Mouse (Mus musculus) liver, embryonic 11.5 days (tissue): ENCODE results near the gene Ppm1f. TPM values are rescaled to one million over a fixed set of nuclear protein-coding genes. Genes with fewer than 3 reads are reported as not detected.
"Not testable (repeated sequence)": the region's sequence is repeated elsewhere in the genome, so short reads cannot be mapped to it uniquely, and the experiment has no call there.

ENCODE experiments used
- ATAC-seq: fragments of 200-750 bp; cut with Nextera tagmentation; replicated peaks from 2 replicates; pipeline ENCODE4 v1.8.0; 2017; ENCODE audit warnings: moderate number of reproducible peaks, mild to moderate bottlenecking, moderate TSS enrichment, moderate library complexity; ENCODE audit not compliant: low FRiP score
- DNase-seq: peaks from one replicate; pipeline ENCODE4 v3.0.0-alpha.2; 2017; ENCODE audit warnings: low spot score
- H3K27ac ChIP-seq: fragments of 300-500 bp; sonication (generic); 2 replicates; pipeline ENCODE4 v1.5.1; 2014; ENCODE audit warnings: mild to moderate bottlenecking, low read depth, low read length, control low read depth
- H3K27me3 ChIP-seq: fragments of 300-500 bp; sonication (generic); replicated peaks from 2 replicates; pipeline ENCODE4 v1.6.1; 2014; ENCODE audit warnings: low read length, mixed read lengths; ENCODE audit not compliant: control insufficient read depth, insufficient read depth
- H3K36me3 ChIP-seq: fragments of 300-500 bp; sonication (generic); 2 replicates; pipeline ENCODE4 v1.6.1; 2014; ENCODE audit warnings: mild to moderate bottlenecking, low read length, moderate library complexity, mixed read lengths; ENCODE audit not compliant: control insufficient read depth, insufficient read depth
- H3K4me1 ChIP-seq: fragments of 300-500 bp; sonication (generic); replicated peaks from 2 replicates; pipeline ENCODE4 v1.6.1; 2014; ENCODE audit warnings: low read length, mixed read lengths; ENCODE audit not compliant: control insufficient read depth, insufficient read depth
- H3K4me2 ChIP-seq: fragments of 300-500 bp; sonication (generic); 2 replicates; pipeline ENCODE4 v1.6.1; 2014; ENCODE audit warnings: mild to moderate bottlenecking, control low read depth, moderate library complexity
- H3K4me3 ChIP-seq: fragments of 300-500 bp; sonication (generic); 2 replicates; pipeline ENCODE4 v1.5.1; 2014; ENCODE audit warnings: low read depth, low read length, control low read depth
- H3K9ac ChIP-seq: fragments of 300-500 bp; sonication (generic); 2 replicates; pipeline ENCODE4 v1.6.1; 2014; ENCODE audit warnings: low read depth, low read length, control low read depth
- H3K9me3 ChIP-seq: fragments of 300-500 bp; sonication (generic); 2 replicates; pipeline ENCODE4 v1.6.1; 2016; ENCODE audit warnings: low read length, inconsistent platforms, mixed read lengths; ENCODE audit not compliant: control insufficient read depth
- WGBS: fragments of 180-500 bp; shearing (Covaris S2); extraction: QIAGEN DNeasy Blood & Tissue Kit; methylation state at CpG from one replicate; pipeline ENCODE4 v1.1.7; 2014; 5-methylcytosine and 5-hydroxymethylcytosine counted together
- polyA plus RNA-seq: library from polyadenylated mRNA; unstranded; fragments of >200 nt; fragmentation: Nextera tagmentation; extraction: Ambion mirVana; gene quantifications from 2 replicates; pipeline ENCODE4 v1.2.1, GENCODE M21; 2014

Gene Ppm1f
- polyA plus RNA-seq, result 20.0 and 23.4 TPM in 2 replicates

DNA sequence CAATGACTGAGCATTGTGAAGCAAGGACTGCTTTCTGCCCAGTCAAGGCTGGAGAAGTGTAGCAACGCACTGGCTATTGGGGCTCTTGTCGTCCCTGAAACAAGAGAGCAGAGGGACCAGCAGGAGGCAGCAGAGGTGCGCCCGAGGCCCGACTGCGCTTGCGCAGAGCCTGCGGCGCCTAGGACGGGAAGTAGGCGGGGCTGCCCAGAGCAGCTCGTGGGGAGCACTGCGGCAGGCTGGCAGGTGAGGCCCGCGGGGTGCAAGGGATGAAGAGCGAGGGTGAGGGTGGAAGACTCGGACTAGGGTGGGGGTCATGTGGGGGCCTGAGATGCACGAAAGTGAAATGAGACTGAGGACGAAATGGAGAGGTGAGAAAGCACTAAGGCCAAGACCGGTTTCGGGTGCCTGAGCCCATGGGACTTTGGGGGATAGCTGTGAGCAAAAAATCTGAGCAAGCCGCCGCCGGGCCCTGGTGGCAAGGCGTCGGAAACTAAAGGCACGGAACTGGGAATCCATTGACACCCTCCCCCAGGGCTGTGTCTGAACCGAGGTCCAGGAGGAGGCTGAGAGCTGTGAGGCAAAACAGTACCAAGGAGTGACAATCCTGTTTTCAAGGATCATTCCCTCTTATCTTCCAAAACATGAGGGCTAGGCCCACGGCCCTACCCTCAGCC is at the start of gene Ppm1f:
Gene Ppm1f, plus strand, starts transcription at position 88 of the 674 bp plus-strand sequence.
- ATAC-seq, result peak; percentile 92
- WGBS, result under 1% methylated on average over 29 of the region's 29 CpGs

DNA sequence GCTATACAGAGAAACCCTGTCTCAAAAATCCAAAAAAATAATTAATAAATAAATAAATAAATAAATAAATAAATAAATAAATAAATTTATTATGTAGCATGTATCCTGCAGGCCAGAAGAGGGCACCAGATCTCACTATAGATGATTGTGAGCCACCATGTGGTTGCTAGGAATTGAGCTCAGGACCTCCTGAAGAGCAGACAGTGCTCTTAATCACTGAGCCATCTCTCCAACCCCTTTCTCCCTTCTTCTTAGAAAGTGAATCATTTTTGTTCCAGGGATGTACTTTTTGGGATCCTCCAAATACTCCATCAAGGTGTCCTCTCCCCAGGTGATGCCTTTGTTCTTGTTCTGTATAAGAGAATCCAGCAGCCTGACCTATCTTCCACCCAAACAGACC is 47.1 kb upstream of the Ppm1f start:
- Histone ChIP-seq H3K9me3 (no peaks in the 10 kb centered on the region), H3K27me3 (no peaks in the 10 kb centered on the region), H3K4me1 (no peaks in the 10 kb centered on the region), H3K4me2 (no peak overlapping the region), H3K9ac (no peak overlapping the region), H3K4me3 (no peak overlapping the region), H3K36me3 (no peaks in the 10 kb centered on the region), H3K27ac (no peak overlapping the region)
- DNase-seq, result no peak
- no peak for ATAC-seq

More for the DNA sequence above, at the start of gene Ppm1f:
- H3K4me3 ChIP-seq, result peak within 1 kb of the TSS; percentile 59
- DNase-seq, result peak; percentile 91
- no peaks in the 10 kb centered on the region for H3K9me3 ChIP-seq
- peak within 1 kb of the TSS; percentile 62 for H3K9ac ChIP-seq
- H3K27me3 ChIP-seq, result no peaks in the 10 kb centered on the region
- peaks cover 15% of the 10 kb centered on the region; the same call in 1 of the 2 replicates for H3K36me3 ChIP-seq
- peaks cover 10% of the 10 kb centered on the region; the same call in 1 of the 2 replicates for H3K4me1 ChIP-seq
- H3K4me2 ChIP-seq, result peak within 1 kb of the TSS; percentile 76
- H3K27ac ChIP-seq, result peak within 1 kb of the TSS; percentile 54; the same call in 1 of the 2 replicates

DNA sequence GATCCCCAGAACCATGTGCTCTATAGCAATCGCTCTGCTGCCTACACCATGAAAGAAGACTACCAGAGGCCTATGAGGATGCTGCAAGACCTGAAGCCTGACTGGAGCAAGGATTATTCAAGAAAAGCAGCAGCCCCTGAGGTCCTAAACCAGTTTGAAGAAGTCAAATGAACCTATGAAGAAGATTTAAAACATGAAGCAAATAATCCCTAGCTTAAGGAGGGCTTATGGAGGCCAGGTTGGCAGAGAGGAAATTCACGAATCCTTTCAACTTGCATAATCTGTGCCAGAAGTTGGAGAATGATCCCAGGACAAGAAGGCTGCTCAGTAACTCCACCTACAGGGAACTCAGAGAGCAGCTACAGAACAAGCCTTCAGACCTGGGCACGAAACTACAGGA is 43.9 kb upstream of the Ppm1f start:
- no peaks in the 10 kb centered on the region for H3K27me3 ChIP-seq
- ATAC-seq (no peak), DNase-seq (no peak)
- H3K9ac ChIP-seq, result no peak overlapping the region
- H3K4me1 ChIP-seq, result no peaks in the 10 kb centered on the region
- H3K27ac ChIP-seq, result no peak overlapping the region
- WGBS, result 76% methylated on average over 3 of the region's 3 CpGs
- no peaks in the 10 kb centered on the region for H3K9me3 ChIP-seq
- H3K36me3 ChIP-seq, result no peaks in the 10 kb centered on the region
- no peak overlapping the region for H3K4me2 ChIP-seq
- H3K4me3 ChIP-seq, result no peak overlapping the region

DNA sequence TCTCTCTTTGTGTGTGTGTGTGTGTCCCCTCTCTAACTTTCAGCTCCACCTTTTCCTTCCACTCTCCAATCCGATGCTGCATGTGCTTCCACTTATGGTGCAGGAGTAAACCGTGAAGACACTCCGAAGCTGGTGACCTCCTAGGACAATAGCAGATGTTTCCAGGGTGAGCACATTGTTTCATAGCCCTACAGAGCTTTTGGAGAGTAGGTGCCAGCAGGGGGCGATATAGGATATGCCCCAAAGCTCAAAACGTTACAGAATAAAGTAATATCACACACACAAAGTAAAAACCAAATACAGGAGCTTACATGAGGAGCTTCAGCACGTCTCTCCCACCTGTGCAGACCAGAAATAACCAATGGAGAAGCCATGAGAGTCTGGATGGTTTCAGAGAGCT is 41.4 kb upstream of the Ppm1f start:
- Histone ChIP-seq H3K9me3 (no peaks in the 10 kb centered on the region), H3K4me2 (no peak overlapping the region), H3K9ac (no peak overlapping the region), H3K4me3 (no peak overlapping the region), H3K4me1 (no peaks in the 10 kb centered on the region), H3K27me3 (no peaks in the 10 kb centered on the region), H3K27ac (no peak overlapping the region), H3K36me3 (no peaks in the 10 kb centered on the region)
- ATAC-seq (no peak), DNase-seq (no peak)
- WGBS, result 25% methylated on average over 6 of the region's 6 CpGs

DNA sequence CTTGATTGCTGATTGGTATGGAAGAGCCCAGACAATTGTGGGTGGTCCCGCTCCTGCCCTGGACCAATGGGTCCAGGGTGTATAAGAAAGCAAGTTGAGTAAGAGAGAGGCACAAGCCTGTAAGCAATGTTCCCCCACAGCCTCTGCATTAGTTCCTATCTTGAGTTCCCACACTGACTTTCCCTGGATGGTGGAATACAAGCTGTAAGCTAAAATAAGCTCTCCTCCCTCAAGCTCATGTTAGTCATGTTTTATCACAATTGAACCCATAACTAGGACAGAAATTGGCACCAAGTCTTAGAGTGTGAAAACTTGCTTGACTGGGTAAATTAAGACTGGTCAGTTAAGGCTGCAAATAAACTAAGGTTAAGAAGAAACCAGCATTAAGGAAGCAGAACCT is 40.7 kb upstream of the Ppm1f start:
- H3K4me3 ChIP-seq, result no peak overlapping the region
- H3K9me3 ChIP-seq, result no peaks in the 10 kb centered on the region
- ATAC-seq (no peak), DNase-seq (no peak)
- no peak overlapping the region for H3K27ac ChIP-seq
- H3K4me2 ChIP-seq, result no peak overlapping the region
- H3K27me3 ChIP-seq, result no peaks in the 10 kb centered on the region
- H3K4me1 ChIP-seq, result no peaks in the 10 kb centered on the region
- WGBS, result 97% methylated on average over 1 of the region's 1 CpGs
- no peaks in the 10 kb centered on the region for H3K36me3 ChIP-seq
- no peak overlapping the region for H3K9ac ChIP-seq

DNA sequence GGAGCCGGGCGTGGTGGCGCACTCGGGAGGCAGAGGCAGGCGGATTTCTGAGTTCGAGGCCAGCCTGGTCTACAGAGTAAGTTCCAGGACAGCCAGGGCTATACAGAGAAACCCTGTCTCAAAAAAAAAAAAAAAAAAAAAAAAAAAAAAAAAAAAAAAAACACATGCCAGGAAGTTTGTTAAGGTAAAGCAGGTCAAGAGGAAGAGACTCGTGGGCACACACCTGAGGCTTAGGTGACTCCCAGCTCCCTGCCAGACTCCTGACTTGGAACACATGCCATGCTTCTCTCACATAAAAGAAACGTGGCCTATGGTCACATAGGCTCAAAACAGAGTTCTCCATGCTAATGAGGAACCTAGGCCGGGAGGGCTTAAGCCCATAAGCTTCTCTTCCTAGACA is 40.2 kb upstream of the Ppm1f start:
- H3K4me2 ChIP-seq, H3K4me3 ChIP-seq, H3K9me3 ChIP-seq, H3K27me3 ChIP-seq, H3K9ac ChIP-seq, H3K4me1 ChIP-seq, H3K27ac ChIP-seq, DNase-seq, H3K36me3 ChIP-seq, ATAC-seq: not testable (repeated sequence)
- 75% methylated on average over 9 of the region's 9 CpGs for WGBS

DNA sequence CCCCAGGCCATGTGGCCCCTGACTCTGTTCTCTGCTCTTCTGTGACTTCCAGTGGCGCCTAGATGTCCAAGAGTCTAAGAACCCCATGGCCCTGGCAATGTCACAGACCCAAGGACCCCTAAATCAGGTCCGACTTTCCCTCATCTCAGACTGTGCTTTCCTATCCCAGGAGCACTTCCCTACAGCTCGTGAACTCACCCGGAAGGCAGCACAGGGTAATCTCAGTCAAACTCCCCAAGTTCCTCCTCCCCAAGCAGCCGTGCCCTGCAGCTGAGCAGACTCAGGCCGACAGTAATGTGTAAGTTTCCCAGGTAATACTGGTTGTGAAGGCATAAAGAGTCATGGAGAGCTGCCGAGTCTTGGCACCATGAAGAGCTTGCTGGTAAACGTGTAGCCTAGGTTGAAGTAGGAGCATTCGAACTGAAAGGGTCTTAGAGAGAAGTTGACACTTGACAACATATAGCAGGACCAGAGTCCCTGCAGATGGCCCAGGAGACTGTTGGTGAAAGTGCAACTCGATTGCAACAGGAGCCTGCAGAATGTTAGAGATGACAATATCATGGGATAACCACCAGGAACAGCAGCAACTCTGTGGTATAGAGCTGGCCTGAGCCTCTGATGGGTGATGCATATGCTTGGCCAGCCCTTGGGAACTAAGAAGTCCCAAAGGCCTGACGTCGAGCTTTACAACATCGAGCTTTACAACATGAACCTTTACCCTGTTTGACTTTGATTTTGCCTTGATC is 39.4 kb upstream of the Ppm1f start:
- H3K4me3 ChIP-seq, result no peak overlapping the region
- no peaks in the 10 kb centered on the region for H3K4me1 ChIP-seq
- no peak overlapping the region for H3K27ac ChIP-seq
- no peaks in the 10 kb centered on the region for H3K9me3 ChIP-seq
- no peak overlapping the region for H3K4me2 ChIP-seq
- ATAC-seq (no peak), DNase-seq (no peak)
- no peaks in the 10 kb centered on the region for H3K27me3 ChIP-seq
- no peaks in the 10 kb centered on the region for H3K36me3 ChIP-seq
- H3K9ac ChIP-seq, result no peak overlapping the region
- WGBS, result 64% methylated on average over 13 of the region's 13 CpGs

DNA sequence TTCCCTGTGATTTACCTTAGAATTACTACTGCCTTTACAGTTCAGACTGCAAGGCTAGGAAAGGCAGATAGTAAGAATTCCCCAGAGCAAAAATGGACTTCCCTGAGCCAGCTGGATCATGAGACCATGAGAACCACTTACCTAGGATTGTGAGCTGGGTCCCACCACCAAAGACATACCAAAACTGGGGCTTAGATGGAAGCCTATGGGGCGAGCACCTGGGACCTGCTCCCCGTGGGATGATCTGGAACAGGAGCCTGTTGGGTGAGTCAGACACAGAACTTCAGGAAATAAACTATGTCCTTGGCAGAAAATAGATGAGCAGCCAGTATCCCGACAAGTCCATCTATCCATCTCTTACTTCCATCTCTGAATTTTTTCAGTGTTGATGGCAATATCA is 34.0 kb upstream of the Ppm1f start:
- H3K27ac ChIP-seq, result no peak overlapping the region
- ATAC-seq (no peak), DNase-seq (no peak)
- no peak overlapping the region for H3K4me3 ChIP-seq
- H3K4me2 ChIP-seq, result no peak overlapping the region
- no peaks in the 10 kb centered on the region for H3K9me3 ChIP-seq
- no peaks in the 10 kb centered on the region for H3K36me3 ChIP-seq
- 64% methylated on average over 3 of the region's 3 CpGs for WGBS
- H3K27me3 ChIP-seq, result no peaks in the 10 kb centered on the region
- H3K9ac ChIP-seq, result no peak overlapping the region
- peaks cover 2% of the 10 kb centered on the region; the same call in 1 of the 2 replicates for H3K4me1 ChIP-seq

DNA sequence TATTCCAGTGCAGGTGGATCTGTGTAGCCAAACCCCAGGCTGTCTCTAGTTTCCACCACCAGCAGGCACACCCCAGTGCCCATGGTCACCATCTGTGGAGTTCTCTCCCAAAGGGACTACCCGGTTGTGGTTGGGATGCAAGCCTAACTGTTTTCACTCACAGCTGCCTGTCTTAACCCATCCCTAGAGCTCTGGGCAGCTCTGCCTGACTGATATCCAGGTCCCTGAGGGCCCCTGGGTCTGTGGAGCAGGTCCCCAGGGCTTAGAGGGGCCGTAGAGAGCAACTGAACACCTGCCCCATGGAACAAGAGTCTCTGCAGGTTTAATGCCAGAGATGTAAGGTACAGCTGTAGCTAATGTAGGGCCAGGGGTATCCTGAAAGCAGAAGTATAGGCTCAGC is 32.3 kb upstream of the Ppm1f start, which contains the start of gene Igll1:
Gene Igll1, minus strand, starts transcription at position 8 of the 400 bp plus-strand sequence.
- no peaks in the 10 kb centered on the region for H3K27me3 ChIP-seq
- H3K4me1 ChIP-seq, result peaks cover 2% of the 10 kb centered on the region; the same call in 1 of the 2 replicates
- peak; percentile 6 for DNase-seq
- no peaks in the 10 kb centered on the region for H3K36me3 ChIP-seq
- no peak within 1 kb of the TSS for H3K27ac ChIP-seq
- H3K4me2 ChIP-seq, result no peak within 1 kb of the TSS
- WGBS, result 72% methylated on average over 2 of the region's 2 CpGs
- no peak within 1 kb of the TSS for H3K9ac ChIP-seq
- no peak within 1 kb of the TSS for H3K4me3 ChIP-seq
- H3K9me3 ChIP-seq, result no peaks in the 10 kb centered on the region
- no peak for ATAC-seq
